Mouse (Mus musculus) kidney, adult 18-20 months (tissue): ENCODE results near the gene Drd1.

Source experiments
- DNase-seq: peaks from one replicate; pipeline ENCODE4 v3.0.0; 2021

Drd1 gene

GRCm38 (mm10) chr13:54072526-54073057, 17.1 kb upstream of the Drd1 start:
- peak; percentile 29 for DNase-seq

DNA sequence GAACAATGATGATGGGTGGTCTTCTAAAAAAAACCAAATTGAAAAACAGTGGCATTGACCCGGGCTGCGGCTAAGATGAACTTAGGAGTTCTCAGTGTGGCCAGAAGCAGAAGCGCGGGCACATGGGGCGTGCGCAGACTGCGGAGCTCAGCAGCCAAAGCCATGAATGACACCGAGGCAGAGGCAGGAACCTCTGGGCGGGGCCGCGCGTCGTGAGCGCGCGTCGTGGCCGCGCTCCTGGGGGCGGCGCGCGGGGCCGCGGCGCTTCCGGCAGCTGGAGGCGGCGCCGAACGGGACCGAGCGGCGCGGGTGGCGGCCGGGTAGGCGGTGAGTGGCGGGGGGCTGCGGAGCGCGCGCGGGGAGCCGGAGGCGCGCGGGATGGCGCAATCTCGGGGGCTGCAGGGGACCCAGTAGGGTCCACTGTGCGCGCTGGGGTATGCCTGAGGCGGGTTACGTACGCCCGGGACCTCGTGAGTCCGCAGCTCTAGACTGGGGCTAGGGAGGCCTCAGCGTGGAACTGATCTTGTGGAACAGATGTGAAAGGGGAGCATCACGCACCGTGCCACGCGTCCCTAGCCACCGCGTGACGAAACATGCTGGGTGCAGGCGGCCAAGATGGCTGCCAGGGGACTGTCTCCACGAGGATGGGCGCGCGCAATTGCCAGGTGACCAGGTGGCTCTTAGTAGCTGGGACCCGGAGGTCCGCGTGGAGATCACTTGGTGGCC, 16.3 kb upstream of the Drd1 start, which contains the start of gene Sfxn1:
Gene Sfxn1 (plus strand): TSS at position 264 of the 726 bp plus-strand sequence.
- DNase-seq = peak; percentile 83

GRCm38 (mm10) chr13:54071011-54071410, 15.5 kb upstream of the Drd1 start:
- DNase-seq = no peak

DNA sequence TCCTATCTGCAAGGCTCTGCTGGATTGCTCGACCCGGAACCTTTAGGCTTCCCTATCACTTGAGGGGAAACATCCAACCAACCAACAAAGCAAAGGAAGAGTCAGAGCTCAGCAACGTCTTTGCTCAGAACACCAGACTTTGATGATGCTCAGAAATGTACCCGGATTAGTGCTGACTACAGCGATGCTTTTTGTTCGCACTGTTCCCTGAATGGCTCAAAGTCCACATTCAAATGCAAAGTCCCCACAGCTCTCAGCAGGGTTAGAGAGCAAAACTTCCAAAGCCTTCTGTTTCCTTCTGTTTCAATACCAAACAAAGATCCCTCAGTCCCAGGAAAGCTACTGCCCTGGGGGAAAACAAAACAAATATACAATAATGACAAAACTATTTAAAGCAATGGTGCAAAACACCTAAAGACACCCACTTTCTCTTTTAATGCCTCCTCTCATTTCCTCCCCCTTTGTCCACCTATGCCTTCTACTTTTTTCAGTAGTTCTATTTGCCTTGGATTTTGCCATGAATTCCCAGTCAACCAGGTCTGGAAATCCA, 12.2 kb upstream of the Drd1 start:
- DNase-seq = peak; percentile 65

- no peak for DNase-seq
These were observed 10.7 kb upstream of the Drd1 start for GRCm38 (mm10) chr13:54066081-54066746.

DNA sequence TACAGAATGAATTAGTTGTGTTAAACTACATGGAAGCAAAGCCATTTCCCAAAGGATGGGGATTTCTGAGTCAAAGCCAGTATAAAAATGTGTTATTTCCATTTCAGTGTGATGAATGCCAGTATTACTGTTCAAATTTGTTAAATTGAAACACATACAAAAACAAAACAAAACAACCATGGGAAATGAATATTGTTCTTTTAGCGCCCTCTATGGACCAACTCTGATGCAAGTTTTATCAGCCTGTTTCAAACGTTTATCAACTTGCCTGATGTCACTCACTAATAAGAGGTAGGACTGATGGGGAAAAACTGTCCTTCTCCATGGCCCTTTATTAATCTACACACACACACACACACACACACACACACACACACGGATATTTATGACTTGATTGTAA, 7.8 kb upstream of the Drd1 start:
- no peak for DNase-seq

- DNase-seq = no peak
These were observed 6.6 kb upstream of the Drd1 start for GRCm38 (mm10) chr13:54062068-54062467.

DNA sequence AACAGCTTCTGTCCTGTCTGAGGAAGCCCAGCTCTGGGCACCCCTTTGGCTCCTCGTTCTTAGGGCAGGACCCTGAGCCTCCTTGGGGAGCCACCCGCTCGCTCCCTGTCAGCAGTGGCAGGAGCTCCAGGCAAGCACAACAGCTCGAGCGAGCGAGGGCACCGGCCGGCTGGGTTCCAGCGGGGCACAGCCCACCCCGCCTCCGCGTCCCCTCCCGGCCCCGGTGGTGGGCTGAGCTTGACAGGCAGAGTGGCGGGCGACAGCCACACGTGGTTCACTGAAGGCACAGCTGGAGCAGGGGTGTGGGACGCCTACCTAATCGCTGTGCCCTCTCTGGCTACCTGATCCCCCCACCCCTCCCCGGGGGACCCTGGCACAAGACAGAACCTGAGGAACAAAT, 543 bp downstream of the Drd1 start:
- DNase-seq = no peak

DNA sequence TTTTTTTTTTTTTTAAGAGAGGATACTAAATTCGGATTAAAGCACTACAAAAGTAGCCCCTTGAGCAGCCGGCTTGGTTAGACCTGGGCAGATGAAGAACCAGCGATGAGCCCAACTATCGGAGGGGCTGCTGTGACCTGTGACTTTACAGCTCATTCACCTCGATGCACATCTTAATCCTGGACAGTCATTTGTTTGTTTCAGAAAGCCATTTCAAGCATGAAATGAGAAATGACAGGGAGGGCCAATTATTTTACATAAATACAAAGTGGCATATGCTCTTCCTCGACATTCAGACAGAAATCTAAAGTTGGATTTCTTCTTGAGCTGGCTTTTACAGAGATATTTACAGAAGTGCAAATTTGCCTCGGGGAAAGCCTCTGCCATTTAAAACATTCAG, 3.9 kb downstream of the Drd1 start:
- DNase-seq = no peak

GRCm38 (mm10) chr13:54048679-54049352, 6.7 kb downstream of the Drd1 start:
- DNase-seq = no peak

DNA sequence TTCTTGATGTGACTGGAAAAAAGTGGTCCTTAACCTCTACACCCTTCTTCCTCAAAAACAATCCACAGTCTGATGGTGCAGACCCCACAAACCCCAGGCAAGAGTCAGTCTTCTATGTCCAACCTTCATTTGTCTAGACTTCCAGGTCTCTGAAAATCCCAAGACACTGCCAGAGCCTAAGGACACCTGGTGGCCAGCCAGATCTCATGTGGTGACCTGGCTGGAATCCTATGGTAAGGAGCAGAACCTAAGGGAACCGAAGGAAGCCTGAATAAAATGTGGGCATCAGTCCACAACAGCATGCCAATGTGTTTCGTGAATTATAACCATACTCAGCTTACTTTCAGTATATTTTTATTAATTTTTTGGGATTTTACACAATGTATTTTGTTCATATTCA, 15.2 kb downstream of the Drd1 start:
- DNase-seq = no peak

- no peak for DNase-seq
These were observed 17.6 kb downstream of the Drd1 start for GRCm38 (mm10) chr13:54037936-54038335.

GRCm38 (mm10) chr13:54035541-54035940, 20.0 kb downstream of the Drd1 start:
- DNase-seq = no peak

DNA sequence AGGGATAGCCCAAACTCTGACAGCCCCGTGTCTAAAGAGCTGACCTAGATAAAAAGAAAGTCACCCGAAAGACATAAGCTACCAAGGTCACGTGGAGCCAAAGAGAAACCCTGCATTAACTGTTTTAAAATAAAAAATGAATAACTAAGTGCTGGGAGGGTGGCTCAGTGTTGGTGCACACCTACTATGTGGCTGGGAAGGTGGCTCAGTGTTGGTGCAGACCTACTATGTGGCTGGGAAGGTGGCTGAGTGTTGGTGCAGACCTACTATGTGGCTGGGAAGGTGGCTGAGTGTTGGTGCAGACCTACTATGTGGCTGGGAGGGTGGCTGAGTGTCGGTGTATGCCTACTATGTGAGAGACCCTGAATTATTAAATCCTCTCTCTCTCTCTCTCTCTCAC, 21.9 kb downstream of the Drd1 start:
- no peak for DNase-seq

DNA sequence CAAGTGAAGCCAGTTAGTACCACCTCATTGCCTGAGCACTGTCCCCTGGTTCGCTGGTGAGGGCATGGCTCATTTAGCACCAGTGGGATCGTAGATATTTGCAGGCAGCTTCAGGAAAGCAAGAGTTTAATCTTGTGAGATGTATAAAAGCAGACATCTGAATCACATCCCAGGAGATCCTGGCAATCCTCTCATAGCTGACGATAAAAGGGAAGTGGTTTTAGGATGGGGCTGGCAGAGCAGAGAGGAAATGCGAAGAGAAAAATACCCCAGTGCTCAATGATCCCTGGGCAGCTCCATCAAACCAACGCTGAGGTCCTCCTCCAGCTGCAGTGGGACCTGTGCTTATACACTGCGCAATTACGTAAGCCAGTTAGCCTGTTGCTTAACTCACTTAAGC, 28.4 kb downstream of the Drd1 start:
- no peak for DNase-seq

- no peak for DNase-seq
These were observed 32.2 kb downstream of the Drd1 start for GRCm38 (mm10) chr13:54023311-54023710.

GRCm38 (mm10) chr13:54008716-54009115, 46.8 kb downstream of the Drd1 start:
- no peak for DNase-seq
